Mouse (Mus musculus): ENCODE data around the gene Cpm. TPM values are rescaled to one million over a fixed set of nuclear protein-coding genes. Genes with fewer than 3 reads are reported as not detected.

Gene Cpm
- total RNA-seq, 2 experiments from 2014 or later, result 7.5 to 8.1 TPM

GRCm38 (mm10) chr10:117676644-117677313 is 47.5 kb downstream of the Cpm start:
- intact Hi-C loops (cut with DNase I), result loop anchor here (1.0 to 10.0 kb wide), 3 partner anchors 161 to 452 kb away; partner anchors contain the start of gene Yeats4
- DNase-seq (ENCODE audit: low spot score in 2 of 2), result peak; percentile 26 to 45

GRCm38 (mm10) chr10:117677494-117678236 is 48.4 kb downstream of the Cpm start:
- intact Hi-C loops (cut with DNase I), result loop anchor here (1.0 to 10.0 kb wide), 3 partner anchors 162 to 453 kb away; partner anchors contain the start of gene Yeats4
- no peak for DNase-seq (ENCODE audit: low spot score in 2 of 2)

GRCm38 (mm10) chr10:117678357-117678756 is 49.1 kb downstream of the Cpm start:
- intact Hi-C loops (cut with DNase I), result loop anchor here (10.0 kb wide), 1 partner anchor 454 kb away; the partner anchor contains the start of gene Yeats4
- DNase-seq (ENCODE audit: low spot score in 2 of 2), result no peak

- intact Hi-C loops (cut with DNase I), result loop anchor here (10.0 kb wide), 1 partner anchor 454 kb away; the partner anchor contains the start of gene Yeats4
- DNase-seq (ENCODE audit: low spot score in 2 of 2), result no peak
Observed at GRCm38 (mm10) chr10:117679029-117679686, 49.9 kb downstream of the Cpm start.

- intact Hi-C loops (cut with DNase I), result loop anchor here (5.0 to 10.0 kb wide), 2 partner anchors 318 to 455 kb away; partner anchors contain the start of gene Yeats4
Observed at GRCm38 (mm10) chr10:117679963-117680473, 50.7 kb downstream of the Cpm start.

GRCm38 (mm10) chr10:117680868-117681513 is 51.7 kb downstream of the Cpm start:
- intact Hi-C loops (cut with DNase I), result loop anchor here (5.0 kb wide), 1 partner anchor 319 kb away; no protein-coding TSS in a partner anchor
- no peak for DNase-seq (ENCODE audit: low spot score in 2 of 2)

More at GRCm38 (mm10) chr10:117679963-117680473, 50.7 kb downstream of the Cpm start:
- no peak for DNase-seq (ENCODE audit: low spot score in 2 of 2)

GRCm38 (mm10) chr10:117681543-117681942 is 52.2 kb downstream of the Cpm start:
- no peak for DNase-seq (ENCODE audit: low spot score in 2 of 2)
- intact Hi-C loops (cut with DNase I), result loop anchor here (5.0 kb wide), 1 partner anchor 319 kb away; no protein-coding TSS in a partner anchor

- intact Hi-C loops (cut with DNase I), result loop anchor here (5.0 kb wide), 1 partner anchor 320 kb away; no protein-coding TSS in a partner anchor
- DNase-seq (ENCODE audit: low spot score in 2 of 2), result peak in 1 of 2 experiments; percentile 29
Observed at GRCm38 (mm10) chr10:117681999-117682857, 52.9 kb downstream of the Cpm start.

- no peak for DNase-seq (ENCODE audit: low spot score in 2 of 2)
- intact Hi-C loops (cut with DNase I), result loop anchor here (5.0 kb wide), 1 partner anchor 321 kb away; no protein-coding TSS in a partner anchor
Observed at GRCm38 (mm10) chr10:117682858-117683733, 53.8 kb downstream of the Cpm start.

GRCm38 (mm10) chr10:117683734-117684037 is 54.4 kb downstream of the Cpm start:
- DNase-seq (ENCODE audit: low spot score in 2 of 2), result no peak
- intact Hi-C loops (cut with DNase I), result loop anchor here (5.0 kb wide), 1 partner anchor 321 kb away; no protein-coding TSS in a partner anchor

GRCm38 (mm10) chr10:117684298-117685170 is 55.2 kb downstream of the Cpm start:
- intact Hi-C loops (cut with DNase I), result loop anchor here (5.0 kb wide), 1 partner anchor 322 kb away; no protein-coding TSS in a partner anchor
- DNase-seq (ENCODE audit: low spot score in 2 of 2), result no peak

- intact Hi-C loops (cut with DNase I), result no loop called here
- no peak for DNase-seq (ENCODE audit: low spot score in 2 of 2)
Observed at GRCm38 (mm10) chr10:117685171-117685848, 56.0 kb downstream of the Cpm start.

GRCm38 (mm10) chr10:117685849-117686591 is 56.7 kb downstream of the Cpm start:
- intact Hi-C loops (cut with DNase I), result no loop called here
- DNase-seq (ENCODE audit: low spot score in 2 of 2), result no peak

GRCm38 (mm10) chr10:117687018-117687417 is 57.7 kb downstream of the Cpm start:
- intact Hi-C loops (cut with DNase I), result no loop called here
- DNase-seq (ENCODE audit: low spot score in 2 of 2), result no peak

GRCm38 (mm10) chr10:117687577-117687976 is 58.3 kb downstream of the Cpm start:
- intact Hi-C loops (cut with DNase I), result no loop called here
- DNase-seq (ENCODE audit: low spot score in 2 of 2), result no peak
